Mouse (Mus musculus): ENCODE results near the gene Crybg2.
A peak's percentile ranks its signal among the peaks of the same experiment; 100 is the strongest.

The Crybg2 gene

GRCm38 (mm10) chr4:134058908-134059307 is 1.7 kb upstream of the Crybg2 start:
- DNase-seq = no peak

- DNase-seq = peak; percentile 30 to 61
These were observed 683 bp downstream of the Crybg2 start for GRCm38 (mm10) chr4:134061166-134061830.

- peak; percentile 34 to 61 for DNase-seq
These were observed 1.4 kb downstream of the Crybg2 start for GRCm38 (mm10) chr4:134061944-134062446.

- DNase-seq = no peak
These were observed 1.9 kb downstream of the Crybg2 start for GRCm38 (mm10) chr4:134062561-134062960.

GRCm38 (mm10) chr4:134065431-134066004 is 4.9 kb downstream of the Crybg2 start:
- no peak for DNase-seq

GRCm38 (mm10) chr4:134067383-134067782 is 6.8 kb downstream of the Crybg2 start:
- DNase-seq = no peak

GRCm38 (mm10) chr4:134067833-134068544 is 7.4 kb downstream of the Crybg2 start:
- DNase-seq = no peak

GRCm38 (mm10) chr4:134068793-134069580 is 8.4 kb downstream of the Crybg2 start:
- DNase-seq = no peak

- DNase-seq = peak; percentile 20 to 43
These were observed 18.1 kb downstream of the Crybg2 start for GRCm38 (mm10) chr4:134078694-134079093.

- no peak for DNase-seq
These were observed 20.1 kb downstream of the Crybg2 start for GRCm38 (mm10) chr4:134080674-134081073.

- peak; percentile 75 to 87 for DNase-seq
These were observed 21.2 kb downstream of the Crybg2 start for GRCm38 (mm10) chr4:134081730-134082386.

GRCm38 (mm10) chr4:134082460-134082859 is 21.8 kb downstream of the Crybg2 start:
- DNase-seq = no peak

GRCm38 (mm10) chr4:134084999-134085398 is 24.4 kb downstream of the Crybg2 start:
- no peak for DNase-seq

GRCm38 (mm10) chr4:134087412-134087811 is 26.8 kb downstream of the Crybg2 start:
- peak in 1 of 2 experiments; percentile 39 for DNase-seq

- no peak for DNase-seq
These were observed 28.4 kb downstream of the Crybg2 start for GRCm38 (mm10) chr4:134089029-134089428.

GRCm38 (mm10) chr4:134090521-134091224 is 30.1 kb downstream of the Crybg2 start:
- DNase-seq = no peak

- DNase-seq = no peak
These were observed 30.6 kb downstream of the Crybg2 start for GRCm38 (mm10) chr4:134091225-134091529.

GRCm38 (mm10) chr4:134092382-134093288 is 32.0 kb downstream of the Crybg2 start:
- peak; percentile 59 to 76 for DNase-seq

GRCm38 (mm10) chr4:134094004-134094564 is 33.5 kb downstream of the Crybg2 start:
- no peak for DNase-seq

GRCm38 (mm10) chr4:134094923-134095547 is 34.4 kb downstream of the Crybg2 start, which contains the start of gene Cd52:
Cd52 (minus strand) TSS chr4:134095082.
- DNase-seq = peak; percentile 77 to 89

All from thymus, adult 18-20 months (tissue).